Mouse (Mus musculus) heart, embryonic 11.5 days (tissue): ENCODE measurements around the gene Sema3b. TPM values are rescaled to one million over a fixed set of nuclear protein-coding genes. Genes with fewer than 3 reads are reported as not detected.

Experiments
- ATAC-seq: fragments of 200-750 bp; cut with Nextera tagmentation; replicated peaks from 2 replicates; pipeline ENCODE4 v1.8.0; 2017; ENCODE audit warnings: moderate library complexity; ENCODE audit not compliant: insufficient number of reproducible peaks, low FRiP score, low TSS enrichment
- H3K27ac ChIP-seq: fragments of 300-500 bp; sonication (generic); 2 replicates; pipeline ENCODE4 v1.5.1; 2014; ENCODE audit warnings: mild to moderate bottlenecking, low read depth, low read length
- H3K27me3 ChIP-seq: fragments of 300-500 bp; sonication (generic); 2 replicates; pipeline ENCODE4 v1.6.1; 2014; ENCODE audit warnings: mild to moderate bottlenecking, low read length, mixed read lengths; ENCODE audit not compliant: control insufficient read depth, insufficient read depth
- H3K36me3 ChIP-seq: fragments of 300-500 bp; sonication (generic); 2 replicates; pipeline ENCODE4 v1.6.1; 2014; ENCODE audit warnings: mild to moderate bottlenecking, low read length, moderate library complexity, mixed read lengths; ENCODE audit not compliant: control insufficient read depth, insufficient read depth
- H3K4me1 ChIP-seq: fragments of 300-500 bp; sonication (generic); 2 replicates; pipeline ENCODE4 v1.6.1; 2014; ENCODE audit warnings: low read length; ENCODE audit not compliant: control insufficient read depth, insufficient read depth
- H3K4me2 ChIP-seq: fragments of 300-500 bp; sonication (generic); 2 replicates; pipeline ENCODE4 v1.6.1; 2014; ENCODE audit warnings: mild to moderate bottlenecking, moderate library complexity
- H3K4me3 ChIP-seq: fragments of 300-500 bp; sonication (generic); 2 replicates; pipeline ENCODE4 v1.5.1; 2014; ENCODE audit warnings: low read depth, low read length
- H3K9ac ChIP-seq: fragments of 300-500 bp; sonication (generic); 2 replicates; pipeline ENCODE4 v1.6.1; 2014; ENCODE audit warnings: mild to moderate bottlenecking, low read depth, low read length, moderate library complexity
- H3K9me3 ChIP-seq: fragments of 300-500 bp; sonication (generic); replicated peaks from 2 replicates; pipeline ENCODE4 v1.6.1; 2016; ENCODE audit warnings: low read length; ENCODE audit not compliant: control insufficient read depth
- WGBS: fragments of 180-500 bp; shearing (Covaris S2); extraction: QIAGEN DNeasy Blood & Tissue Kit; methylation state at CpG from one replicate; pipeline ENCODE4 v1.1.7; 2014; ENCODE audit not compliant: insufficient replicate concordance; 5-methylcytosine and 5-hydroxymethylcytosine counted together
- polyA plus RNA-seq: library from polyadenylated mRNA; unstranded; fragments of >200 nt; fragmentation: Nextera tagmentation; extraction: Ambion mirVana; gene quantifications from 2 replicates; pipeline ENCODE4 v1.2.1, GENCODE M21; 2014

The Sema3b gene
- polyA plus RNA-seq, 1 experiment from 2014 or later, result 5.1 TPM

DNA sequence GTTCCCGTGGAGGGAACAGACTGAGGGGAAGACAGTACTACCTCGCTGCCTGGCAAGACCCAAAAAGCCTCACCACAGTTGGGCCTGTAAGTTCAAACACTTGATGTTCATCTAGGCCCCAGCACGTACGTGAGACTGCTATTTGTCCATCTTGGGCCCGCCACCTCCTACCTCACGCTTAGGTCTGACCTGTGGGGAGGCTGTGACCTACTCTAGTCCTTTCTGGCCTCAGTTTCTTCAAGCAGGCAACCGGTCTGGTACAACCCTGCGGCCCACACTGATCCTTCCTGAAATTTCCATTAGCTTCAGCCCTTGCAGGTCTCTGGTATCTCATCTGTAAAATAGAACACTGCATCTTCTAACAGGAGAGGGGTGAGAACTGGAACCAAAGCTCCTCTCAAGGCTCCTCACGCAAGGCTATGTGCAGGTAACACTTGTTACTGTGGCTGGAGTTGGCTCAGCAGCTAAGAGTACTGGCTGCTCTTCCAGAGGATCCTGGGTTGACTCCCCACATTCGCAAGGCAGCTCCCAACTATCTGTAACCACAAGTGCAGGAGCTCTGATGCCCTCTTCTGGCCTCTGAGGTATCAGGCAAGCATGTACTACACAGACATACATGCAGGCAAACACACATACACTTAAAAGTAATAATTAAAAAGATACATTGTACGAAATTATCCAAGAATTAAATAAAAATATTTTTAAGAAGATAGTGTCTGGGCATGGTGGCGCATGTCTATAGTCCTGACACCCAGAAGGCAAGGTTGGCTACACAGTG, 16.5 kb upstream of the Sema3b start:
- H3K36me3 ChIP-seq, result peaks cover 13% of the 10 kb centered on the region
- no peak overlapping the region for H3K4me2 ChIP-seq
- 90% methylated on average over 12 of the region's 12 CpGs for WGBS
- no peaks in the 10 kb centered on the region for H3K27me3 ChIP-seq
- H3K4me1 ChIP-seq, result peaks cover 60% of the 10 kb centered on the region
- H3K27ac ChIP-seq, result 0 out of 2 replicates have a peak overlapping the region, but pooled peaks have one; percentile 36
- peak overlapping the region; percentile 34; the same call in 1 of the 2 replicates for H3K9ac ChIP-seq
- ATAC-seq, result no peak
- H3K4me3 ChIP-seq, result no peak overlapping the region
- no peaks in the 10 kb centered on the region for H3K9me3 ChIP-seq

DNA sequence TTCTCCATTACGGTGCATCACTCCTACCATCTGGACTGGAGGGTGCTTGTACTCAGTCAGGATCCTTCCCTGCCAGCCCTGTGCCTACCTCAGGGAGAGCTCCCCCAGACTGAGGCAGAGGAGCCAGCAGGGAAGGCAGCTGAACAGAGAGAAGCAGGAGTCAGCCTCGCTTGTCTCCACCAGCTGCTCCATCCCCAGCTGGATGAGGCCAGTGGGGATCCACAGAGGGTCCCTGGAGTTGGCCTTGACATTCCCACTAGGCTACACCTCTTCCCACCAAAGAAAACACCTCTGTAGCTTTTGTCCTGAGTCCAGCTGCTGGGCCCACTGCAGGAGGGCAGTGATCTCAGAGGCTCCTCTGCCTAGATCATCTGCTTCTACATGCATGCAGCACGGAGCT, 15.9 kb upstream of the Sema3b start:
- Histone ChIP-seq H3K36me3 (peaks cover 13% of the 10 kb centered on the region), H3K4me2 (no peak overlapping the region), H3K9me3 (no peaks in the 10 kb centered on the region), H3K9ac (no peak overlapping the region), H3K27me3 (no peaks in the 10 kb centered on the region), H3K4me3 (no peak overlapping the region), H3K4me1 (peaks cover 60% of the 10 kb centered on the region), H3K27ac (peak overlapping the region; percentile 36)
- no peak for ATAC-seq
- 86% methylated on average over 3 of the region's 3 CpGs for WGBS

DNA sequence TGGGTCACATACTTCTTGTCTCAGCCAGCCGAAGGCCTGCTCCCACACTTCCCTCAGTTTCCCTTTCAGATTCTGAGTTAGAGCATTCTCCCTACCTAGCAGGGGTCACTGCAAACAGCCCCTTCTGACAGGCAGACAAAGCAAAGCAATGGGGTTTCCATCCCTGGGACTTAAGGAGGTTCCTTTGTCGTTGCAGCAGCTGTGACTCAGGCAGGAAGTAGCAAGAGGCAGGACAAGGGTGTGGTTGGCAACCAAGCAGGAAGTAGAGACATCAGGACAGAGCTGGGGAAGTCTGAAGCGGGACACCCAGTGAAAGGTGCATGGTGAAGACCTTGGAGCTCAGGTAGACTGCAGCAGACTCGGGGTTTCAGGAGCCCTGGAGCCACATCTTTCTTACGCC, 15.5 kb upstream of the Sema3b start:
- 63% methylated on average over 5 of the region's 5 CpGs for WGBS
- no peak for ATAC-seq
- no peaks in the 10 kb centered on the region for H3K9me3 ChIP-seq
- H3K9ac ChIP-seq, result 0 out of 2 replicates have a peak overlapping the region, but pooled peaks have one; percentile 34
- peak overlapping the region; percentile 36 for H3K27ac ChIP-seq
- no peak overlapping the region for H3K4me2 ChIP-seq
- H3K27me3 ChIP-seq, result no peaks in the 10 kb centered on the region
- H3K36me3 ChIP-seq, result peaks cover 13% of the 10 kb centered on the region
- peaks cover 60% of the 10 kb centered on the region for H3K4me1 ChIP-seq
- no peak overlapping the region for H3K4me3 ChIP-seq

DNA sequence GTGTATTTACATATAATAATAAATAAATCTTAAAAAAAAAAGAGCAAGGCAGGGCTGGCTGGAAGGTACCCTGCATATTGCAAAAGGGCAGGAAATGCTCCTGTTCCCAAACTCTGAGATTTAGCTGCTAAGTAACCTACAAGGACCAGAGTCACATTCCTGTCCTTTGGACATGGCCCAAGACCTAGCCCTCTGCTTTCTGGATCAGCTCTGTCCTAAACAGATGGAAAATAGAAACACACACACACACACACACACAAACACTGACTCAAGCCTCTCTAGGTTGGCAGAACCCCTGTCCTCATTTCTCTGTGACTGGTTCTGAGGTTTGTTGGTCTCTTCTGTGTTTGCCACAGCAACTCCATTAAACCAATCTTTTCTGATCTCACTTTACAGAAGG, 11.9 kb upstream of the Sema3b start:
- H3K9ac ChIP-seq, result no peak overlapping the region
- no peaks in the 10 kb centered on the region for H3K27me3 ChIP-seq
- no peak overlapping the region for H3K27ac ChIP-seq
- no peak for ATAC-seq
- H3K4me3 ChIP-seq, result no peak overlapping the region
- H3K4me1 ChIP-seq, result peaks cover 44% of the 10 kb centered on the region
- no peaks in the 10 kb centered on the region for H3K9me3 ChIP-seq
- no peak overlapping the region for H3K4me2 ChIP-seq
- peaks cover 20% of the 10 kb centered on the region for H3K36me3 ChIP-seq

DNA sequence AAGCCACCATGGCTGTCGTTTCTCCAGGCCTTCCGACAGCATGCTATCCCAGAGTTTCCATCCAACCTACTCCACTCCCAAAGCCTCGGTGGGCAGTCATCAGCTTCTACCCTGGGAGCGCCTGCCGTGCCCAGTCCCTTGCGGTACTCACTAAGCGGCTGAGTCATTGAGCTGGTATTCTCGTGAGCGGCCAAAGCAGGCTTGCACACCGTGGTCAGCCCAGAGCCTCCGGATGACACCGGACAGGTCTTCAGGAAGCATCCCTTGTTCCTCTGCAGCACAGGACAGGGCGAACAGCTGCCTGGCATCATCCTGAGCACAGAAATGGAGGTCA, 10.5 kb upstream of the Sema3b start:
- no peak; the same call in 1 of the 2 replicates for ATAC-seq
- no peaks in the 10 kb centered on the region for H3K27me3 ChIP-seq
- H3K9me3 ChIP-seq, result no peaks in the 10 kb centered on the region
- no peak overlapping the region for H3K9ac ChIP-seq
- peak overlapping the region; percentile 86 for H3K27ac ChIP-seq
- no peak overlapping the region for H3K4me3 ChIP-seq
- H3K4me2 ChIP-seq, result no peak overlapping the region
- peaks cover 28% of the 10 kb centered on the region for H3K36me3 ChIP-seq
- WGBS, result 38% methylated on average over 13 of the region's 13 CpGs
- H3K4me1 ChIP-seq, result peaks cover 32% of the 10 kb centered on the region

DNA sequence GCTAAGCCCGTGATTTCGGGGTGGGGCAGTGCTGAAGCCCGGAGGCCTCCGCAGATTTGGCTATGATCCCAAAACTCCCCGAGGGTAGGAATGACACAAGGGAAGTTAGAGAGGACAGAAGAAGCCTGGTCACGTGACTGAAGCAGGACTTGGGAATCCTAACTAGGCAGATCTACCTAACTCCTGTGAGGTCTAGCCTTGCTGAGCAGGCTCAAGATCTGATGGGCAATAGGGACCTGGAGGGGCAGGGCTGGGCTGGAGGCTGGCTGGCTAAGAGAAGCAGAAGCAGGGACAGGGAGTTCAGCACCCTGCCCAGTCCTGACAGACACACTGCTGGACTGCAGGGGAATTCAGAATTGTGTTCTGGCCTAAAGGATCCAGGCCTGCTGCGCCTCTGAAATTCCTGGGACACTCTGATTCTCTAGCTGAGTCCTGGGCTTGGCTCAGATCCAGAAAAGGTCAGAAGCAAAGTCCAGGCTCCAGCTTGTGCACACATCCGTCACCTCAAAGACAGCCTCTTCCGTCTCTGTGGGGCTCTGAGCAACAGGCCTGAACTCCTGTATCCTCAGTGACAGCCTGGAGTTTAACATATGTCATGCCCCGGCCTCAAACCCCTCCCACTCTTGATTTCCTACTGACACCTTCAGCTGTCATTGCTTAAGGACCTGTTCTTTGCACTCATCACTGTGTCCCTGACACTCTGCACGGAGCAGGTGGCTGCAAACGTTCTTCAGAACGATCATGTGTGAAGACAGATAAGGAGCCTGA, 9.9 kb upstream of the Sema3b start:
- Histone ChIP-seq H3K4me1 (peaks cover 28% of the 10 kb centered on the region), H3K27ac (peak overlapping the region; percentile 86), H3K4me2 (peak overlapping the region; percentile 11; the same call in 1 of the 2 replicates)

DNA sequence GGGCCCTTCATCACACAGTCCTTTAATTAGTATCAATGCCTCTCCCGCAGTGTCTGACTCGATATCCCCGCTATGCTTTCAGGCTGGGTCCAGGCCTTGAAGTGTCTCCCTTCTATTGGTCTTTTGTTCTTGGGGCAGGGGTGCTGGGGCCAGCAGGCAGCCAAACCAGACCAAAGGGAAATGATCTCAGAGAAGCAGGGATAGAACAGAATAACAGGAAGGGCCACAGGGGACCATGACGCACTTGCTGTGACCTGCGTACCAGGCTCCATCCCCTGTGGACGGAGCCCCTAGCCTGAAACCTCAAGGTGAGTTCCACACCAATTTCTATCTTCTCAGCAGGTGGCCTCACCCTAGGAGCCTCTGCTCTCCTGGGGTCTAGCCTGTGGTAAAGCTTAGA, 9.1 kb upstream of the Sema3b start:
- ATAC-seq, result no peak
- no peak overlapping the region; the same call in 1 of the 2 replicates for H3K9ac ChIP-seq
- no peak overlapping the region; the same call in 1 of the 2 replicates for H3K4me2 ChIP-seq
- H3K4me1 ChIP-seq, result peaks cover 30% of the 10 kb centered on the region
- H3K27me3 ChIP-seq, result no peaks in the 10 kb centered on the region
- 83% methylated on average over 6 of the region's 6 CpGs for WGBS
- peak overlapping the region; percentile 86 for H3K27ac ChIP-seq
- H3K36me3 ChIP-seq, result peaks cover 31% of the 10 kb centered on the region
- no peak overlapping the region for H3K4me3 ChIP-seq
- H3K9me3 ChIP-seq, result no peaks in the 10 kb centered on the region

More for the DNA sequence above, 9.9 kb upstream of the Sema3b start:
- no peaks in the 10 kb centered on the region for H3K9me3 ChIP-seq
- H3K4me3 ChIP-seq, result no peak overlapping the region
- H3K27me3 ChIP-seq, result no peaks in the 10 kb centered on the region
- 28% methylated on average over 13 of the region's 13 CpGs for WGBS
- H3K36me3 ChIP-seq, result peaks cover 32% of the 10 kb centered on the region
- peak overlapping the region; percentile 43; the same call in 1 of the 2 replicates for H3K9ac ChIP-seq
- peak; percentile 78 for ATAC-seq

DNA sequence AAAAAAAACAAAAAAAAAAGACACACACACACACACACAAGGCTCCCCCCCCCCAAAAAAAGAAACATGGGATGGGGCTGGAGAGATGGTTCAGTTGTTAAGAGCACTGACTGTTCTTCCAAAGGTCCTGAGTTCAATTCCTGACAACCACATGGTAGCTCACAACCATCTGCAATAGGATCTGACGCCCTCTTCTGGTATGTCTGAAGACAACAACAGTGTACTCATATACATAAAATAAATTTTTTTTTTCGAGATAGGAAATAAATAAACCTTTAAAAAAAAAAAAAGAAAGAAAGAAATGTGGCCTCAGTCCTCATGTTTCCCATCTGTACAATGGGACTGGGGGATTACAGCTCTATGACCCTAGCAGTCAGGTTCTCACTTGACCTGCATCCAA, 8.4 kb upstream of the Sema3b start:
- peaks cover 29% of the 10 kb centered on the region for H3K36me3 ChIP-seq
- H3K27me3 ChIP-seq, result no peaks in the 10 kb centered on the region
- peaks cover 36% of the 10 kb centered on the region for H3K4me1 ChIP-seq
- H3K4me3 ChIP-seq, result no peak overlapping the region
- H3K9ac ChIP-seq, result no peak overlapping the region
- H3K9me3 ChIP-seq, result no peaks in the 10 kb centered on the region
- WGBS, result 67% methylated on average over 2 of the region's 2 CpGs
- peak overlapping the region; percentile 86; the same call in 1 of the 2 replicates for H3K27ac ChIP-seq
- ATAC-seq, result no peak
- H3K4me2 ChIP-seq, result no peak overlapping the region
